Mouse (Mus musculus) spleen, adult 18-20 months (tissue): ENCODE results near the gene Hist3h2a.

Experiments
- DNase-seq, 2 experiments: peaks; one replicate each; pipeline ENCODE4 v3.0.0; 2022; ENCODE audit warnings: mixed read lengths in 2 of 2

The Hist3h2a gene

GRCm38 (mm10) chr11:58995061-58995806, 40.7 kb downstream of the Hist3h2a start:
- DNase-seq = no peak

GRCm38 (mm10) chr11:58995807-58996370, 41.4 kb downstream of the Hist3h2a start:
- DNase-seq = peak in 1 of 2 experiments; percentile 30

- DNase-seq = no peak
Measured at GRCm38 (mm10) chr11:58997541-58997940, 43.1 kb downstream of the Hist3h2a start.

GRCm38 (mm10) chr11:58999158-58999557, 44.7 kb downstream of the Hist3h2a start:
- no peak for DNase-seq

- DNase-seq = no peak
Measured at GRCm38 (mm10) chr11:58999830-59000229, 45.3 kb downstream of the Hist3h2a start.

- no peak for DNase-seq
Measured at GRCm38 (mm10) chr11:59000635-59001034, 46.1 kb downstream of the Hist3h2a start.

GRCm38 (mm10) chr11:59002327-59003079, 48.0 kb downstream of the Hist3h2a start:
- no peak for DNase-seq
